Mouse (Mus musculus): ENCODE measurements around the gene Dnttip1. TPM values are rescaled to one million over a fixed set of nuclear protein-coding genes. Genes with fewer than 3 reads are reported as not detected.

The Dnttip1 gene
- total and polyA plus RNA-seq, 3 experiments: 20.6 to 59.9 TPM; not detected in 1

- TF ChIP-seq MXI1 (IDR thresholded peaks at IDR 0.05; ENCODE audit: low read depth, low read length) (no peak), KAT2A (conservative IDR thresholded peaks at IDR 0.05; ENCODE audit: low read depth, low read length) (no peak)
Observed at GRCm38 (mm10) chr2:164733259-164733658, 12.5 kb upstream of the Dnttip1 start (continued).

- no peak overlapping the region for H3K4me3 ChIP-seq (ENCODE audit: control insufficient read depth in 1 of 2, insufficient read depth in 1 of 2, low read depth in 2 of 2, low read length in 2 of 2)
- H3K9me3 ChIP-seq (replicated peaks; ENCODE audit: insufficient read depth, low read length): no peaks in the 10 kb centered on the region
- no peak for DNase-seq (ENCODE audit: low read depth, low spot score)
- H3K36me3 ChIP-seq (ENCODE audit: control insufficient read depth in 1 of 2, insufficient read depth in 2 of 2, low read length in 2 of 2): no peaks in the 10 kb centered on the region
- H3K27me3 ChIP-seq (ENCODE audit: control insufficient read depth in 1 of 2, insufficient read depth in 2 of 2, low read length in 2 of 2): peaks cover 0 to 8% of the 10 kb centered on the region in 2 experiments; a peak in 2 of 4 replicates
- H3K27ac ChIP-seq (ENCODE audit: control insufficient read depth, low read depth, low read length): no peak overlapping the region
- no peak overlapping the region for H3K9ac ChIP-seq (ENCODE audit: control insufficient read depth, low read depth, low read length, poor library complexity, severe bottlenecking)
- no peaks in the 10 kb centered on the region for H3K79me2 ChIP-seq (ENCODE audit: control insufficient read depth, insufficient read depth, low read length, poor library complexity)
- TF ChIP-seq POLR2AphosphoS2 (IDR thresholded peaks at IDR 0.05; ENCODE audit: low read length) (no peak), ZC3H11A (IDR thresholded peaks at IDR 0.05; ENCODE audit: low read depth, low read length) (no peak), MAZ (IDR thresholded peaks at IDR 0.05; ENCODE audit: low read depth, low read length) (no peak), TCF12 (IDR thresholded peaks at IDR 0.05; ENCODE audit: low read depth, low read length) (no peak), SIN3A (IDR thresholded peaks at IDR 0.05; ENCODE audit: low read length) (no peak), CHD2 (IDR thresholded peaks at IDR 0.05; ENCODE audit: low read length) (no peak), USF2 (IDR thresholded peaks at IDR 0.05; ENCODE audit: borderline replicate concordance in 1 of 2, insufficient read depth in 1 of 2, low read depth in 1 of 2, low read length in 2 of 2) (no peak), TAL1 (IDR thresholded peaks at IDR 0.05; ENCODE audit: low read length) (no peak), KAT2A (conservative IDR thresholded peaks at IDR 0.05; ENCODE audit: low read depth, low read length) (no peak), MAFK (IDR thresholded peaks at IDR 0.05; ENCODE audit: borderline replicate concordance, low read depth, low read length) (no peak), ZMIZ1 (IDR thresholded peaks at IDR 0.05; ENCODE audit: low read depth, low read length) (no peak), ZKSCAN1 (IDR thresholded peaks at IDR 0.05; ENCODE audit: low read depth, low read length) (no peak), MEF2A (IDR thresholded peaks at IDR 0.05; ENCODE audit: extremely low read depth, insufficient replicate concordance, low read depth, low read length, poor library complexity, severe bottlenecking) (no peak)
- peaks cover 2% of the 10 kb centered on the region in 2 experiments; a peak in 1 of 4 replicates for H3K4me1 ChIP-seq (ENCODE audit: control insufficient read depth in 1 of 2, insufficient read depth in 2 of 2, low read length in 2 of 2)
Observed at GRCm38 (mm10) chr2:164734839-164735238, 10.9 kb upstream of the Dnttip1 start.

DNA sequence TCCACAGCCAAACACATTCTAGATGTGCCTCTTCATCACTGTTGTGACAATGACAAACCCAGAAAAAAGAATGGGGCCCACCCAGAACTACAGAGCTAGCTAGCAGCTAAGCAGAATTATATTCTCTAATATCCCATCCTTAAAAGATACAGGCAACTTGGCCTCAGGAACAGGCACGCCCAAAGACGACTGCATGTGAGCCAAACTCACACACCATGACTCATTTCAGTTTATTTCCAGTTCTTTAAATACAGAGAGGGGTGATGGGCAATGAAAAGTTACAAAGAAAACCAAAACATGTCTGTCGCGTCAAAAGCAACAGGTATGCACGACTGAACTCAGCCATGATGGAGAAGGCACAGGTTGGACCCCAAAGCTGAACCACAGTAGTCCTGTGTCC is 10.3 kb upstream of the Dnttip1 start:
- H3K4me1 ChIP-seq (ENCODE audit: control insufficient read depth in 1 of 2, insufficient read depth in 2 of 2, low read length in 2 of 2): peaks cover 2 to 4% of the 10 kb centered on the region in 2 experiments; a peak in 1 of 4 replicates
- no peaks in the 10 kb centered on the region for H3K9me3 ChIP-seq (replicated peaks; ENCODE audit: insufficient read depth, low read length)
- no peaks in the 10 kb centered on the region for H3K36me3 ChIP-seq (ENCODE audit: control insufficient read depth in 1 of 2, insufficient read depth in 2 of 2, low read length in 2 of 2)
- no peak for DNase-seq (ENCODE audit: low read depth, low spot score)
- no peak for TF ChIP-seq TCF12 (IDR thresholded peaks at IDR 0.05; ENCODE audit: low read depth, low read length)
- H3K4me3 ChIP-seq (ENCODE audit: control insufficient read depth in 1 of 2, insufficient read depth in 1 of 2, low read depth in 2 of 2, low read length in 2 of 2): no peak overlapping the region
- no peak overlapping the region for H3K27ac ChIP-seq (ENCODE audit: control insufficient read depth, low read depth, low read length)
- no peaks in the 10 kb centered on the region for H3K79me2 ChIP-seq (ENCODE audit: control insufficient read depth, insufficient read depth, low read length, poor library complexity)
- H3K27me3 ChIP-seq (ENCODE audit: control insufficient read depth in 1 of 2, insufficient read depth in 2 of 2, low read length in 2 of 2): peaks cover 0 to 8% of the 10 kb centered on the region in 2 experiments; a peak in 2 of 4 replicates
- no peak overlapping the region for H3K9ac ChIP-seq (ENCODE audit: control insufficient read depth, low read depth, low read length, poor library complexity, severe bottlenecking)

Measured in MEL (cell line).